Mouse (Mus musculus) mouse embryonic stem cell (cell line): ENCODE measurements at regions not wholly inside any gene's neighbourhood (a gene's known extent, or its start where the extent isn't known, plus 50 kb on each side); places are given as distances from the start of the nearest gene placed in this dataset.

Experiments used
- in situ Hi-C, 2 experiments: fragments of 300-500 bp; cut with MboI; formaldehyde crosslinking; loops; 1 replicate in 1 of 2; 3 replicates in 1 of 2; pipeline ENCODE4 v1.14.3; 2019 to 2020; ENCODE audit warnings: low sequenced_read_pairs in 2 of 2, low pct_unique_long_range_greater_than_20kb in 1 of 2, mixed read lengths in 1 of 2; ENCODE audit not compliant: unreplicated experiment in 1 of 2

DNA sequence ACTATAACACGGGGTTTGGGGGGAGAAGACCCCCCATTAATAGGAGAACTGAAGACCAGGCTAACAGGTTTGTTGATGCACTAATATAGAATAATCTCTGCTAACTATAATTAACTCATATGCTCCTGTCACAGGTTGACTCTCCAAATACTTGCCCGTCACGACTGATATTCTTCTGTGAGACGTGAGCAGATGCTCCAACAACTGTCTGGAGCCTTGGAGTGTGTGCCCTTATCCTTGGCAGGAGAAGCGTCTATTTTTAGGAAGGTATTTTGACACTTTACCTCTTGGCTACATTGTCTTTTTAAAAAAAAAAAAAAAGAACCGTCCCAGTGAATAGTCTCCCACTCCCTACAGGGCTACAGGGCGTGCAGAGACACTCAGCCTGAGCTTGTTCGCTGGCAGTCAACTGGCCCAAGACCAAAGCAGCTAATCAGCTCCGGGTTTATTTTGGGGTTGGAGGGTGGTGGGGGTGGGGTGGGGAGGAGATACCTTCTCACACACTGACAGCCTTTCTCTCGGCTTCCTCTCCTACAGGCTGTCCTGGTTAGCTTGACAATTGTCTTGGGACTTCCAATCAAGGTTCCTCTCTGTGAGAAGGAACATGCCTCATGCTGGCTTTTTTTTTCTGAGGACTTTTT lies 102.6 kb upstream of the Prickle1 start:
- in situ Hi-C loops: no loop called here

DNA sequence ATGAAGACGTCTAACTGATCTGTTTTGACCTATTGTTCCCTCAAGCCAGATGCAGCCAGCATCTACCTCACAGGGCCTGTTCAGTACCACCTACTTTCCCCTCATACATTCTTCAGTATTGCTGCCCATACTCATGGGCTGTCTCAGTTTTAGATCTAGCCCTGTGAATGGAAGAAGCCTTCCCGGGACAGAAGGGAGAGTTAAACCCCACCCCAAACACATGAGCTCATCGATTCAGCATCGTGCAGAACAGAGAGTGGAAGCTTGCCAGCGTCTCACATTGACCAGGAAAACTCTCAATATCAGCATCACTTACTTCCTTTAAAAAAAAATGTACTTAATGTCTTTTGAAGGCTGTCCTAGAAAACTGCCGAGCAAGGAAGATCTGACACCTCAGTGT lies 95.0 kb upstream of the Prickle1 start:
- in situ Hi-C loops: no loop called here

DNA sequence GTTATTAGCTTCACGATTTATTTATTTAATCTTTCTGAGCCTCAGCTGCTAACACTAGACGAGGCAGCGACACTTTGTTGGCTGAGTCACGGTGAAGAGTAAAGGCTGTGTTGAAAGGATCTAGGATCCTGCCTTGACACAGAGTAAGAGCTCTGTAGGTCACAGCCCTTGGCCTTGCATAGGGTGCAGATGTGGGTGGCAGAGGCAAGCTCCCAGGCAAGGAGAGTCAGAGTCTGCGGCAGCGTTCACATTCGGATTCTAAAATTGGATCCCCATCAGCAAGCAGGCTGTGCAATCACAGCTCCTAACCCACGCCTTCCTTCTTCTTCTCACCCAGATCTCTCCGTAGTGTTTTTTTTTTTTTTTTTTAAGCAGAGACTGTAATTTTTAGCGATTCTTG lies 94.3 kb upstream of the Prickle1 start:
- in situ Hi-C loops: no loop called here

DNA sequence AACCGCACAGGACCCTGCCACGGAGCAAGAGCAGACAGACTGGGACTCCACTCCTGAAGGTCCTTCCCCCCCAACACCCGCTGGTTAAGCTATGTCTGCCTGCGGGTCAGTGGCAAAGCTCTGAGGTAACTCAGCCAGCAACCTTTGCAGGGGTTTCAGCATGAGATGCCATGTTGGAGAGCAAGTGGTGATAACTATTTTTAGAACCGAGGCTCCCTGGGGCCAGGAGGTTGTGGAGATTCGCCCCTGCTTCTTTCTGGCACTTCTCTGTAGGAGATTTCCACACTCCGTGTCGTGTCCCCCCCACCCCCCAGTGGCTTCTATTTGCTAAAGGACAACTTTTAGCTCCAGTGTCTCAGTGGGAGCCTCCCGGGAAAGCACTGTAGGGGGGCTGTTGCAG lies 90.7 kb upstream of the Prickle1 start:
- in situ Hi-C loops: no loop called here

GRCm38 (mm10) chr15:93681602-93682001 lies 85.9 kb upstream of the Prickle1 start:
- in situ Hi-C loops: no loop called here

GRCm38 (mm10) chr15:93675624-93676023 lies 79.9 kb upstream of the Prickle1 start:
- in situ Hi-C loops: no loop called here

- in situ Hi-C loops: no loop called here
Observed at GRCm38 (mm10) chr15:93673976-93674375, 78.3 kb upstream of the Prickle1 start.

GRCm38 (mm10) chr15:93663876-93664275 lies 68.2 kb upstream of the Prickle1 start:
- in situ Hi-C loops: no loop called here

- in situ Hi-C loops: no loop called here
Observed at GRCm38 (mm10) chr15:93662601-93663000, 66.9 kb upstream of the Prickle1 start.

- in situ Hi-C loops: no loop called here
Observed at GRCm38 (mm10) chr15:93661801-93662200, 66.1 kb upstream of the Prickle1 start.

- in situ Hi-C loops: no loop called here
Observed at GRCm38 (mm10) chr15:93660952-93661648, 65.4 kb upstream of the Prickle1 start.

DNA sequence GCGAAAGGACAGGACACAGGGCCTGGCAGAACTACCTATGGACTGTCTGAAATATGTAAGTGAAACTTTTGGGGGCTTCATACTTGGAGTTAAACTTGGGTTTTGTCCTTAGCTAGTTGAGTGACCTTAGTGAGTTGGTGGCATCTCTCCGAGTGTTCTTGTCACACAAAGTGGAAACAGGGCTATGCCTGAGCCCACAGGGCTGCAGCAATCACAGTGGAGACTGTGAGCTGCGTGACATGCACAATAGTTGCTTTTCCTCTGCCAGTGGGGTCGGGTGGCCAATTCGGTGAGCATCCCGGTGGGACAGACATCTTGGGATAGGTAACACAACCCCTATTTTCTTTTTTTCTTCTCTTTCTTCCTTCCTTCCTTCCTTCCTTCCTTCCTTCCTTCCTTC lies 61.5 kb upstream of the Prickle1 start:
- in situ Hi-C loops: no loop called here

DNA sequence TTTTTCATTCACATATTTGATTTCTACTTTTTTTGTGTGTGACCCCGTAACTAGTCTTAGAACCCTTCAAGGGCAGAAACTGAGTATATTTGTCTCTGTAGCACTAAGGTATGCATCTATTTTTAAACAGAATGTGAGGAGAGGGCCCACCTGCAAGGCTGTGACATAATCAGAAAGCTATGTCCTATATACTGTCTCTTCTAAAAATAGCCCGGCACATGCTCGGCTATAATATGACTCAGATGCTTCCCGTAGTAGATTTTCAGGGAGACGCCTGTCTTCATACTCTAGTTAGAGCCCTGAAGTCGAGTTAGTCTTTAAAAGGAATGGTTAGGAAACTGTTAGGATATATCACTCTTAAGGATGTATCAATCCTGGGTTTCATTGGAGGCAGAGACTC lies 61.0 kb upstream of the Prickle1 start:
- in situ Hi-C loops: no loop called here

GRCm38 (mm10) chr15:93655743-93656142 lies 60.1 kb upstream of the Prickle1 start:
- in situ Hi-C loops: no loop called here

DNA sequence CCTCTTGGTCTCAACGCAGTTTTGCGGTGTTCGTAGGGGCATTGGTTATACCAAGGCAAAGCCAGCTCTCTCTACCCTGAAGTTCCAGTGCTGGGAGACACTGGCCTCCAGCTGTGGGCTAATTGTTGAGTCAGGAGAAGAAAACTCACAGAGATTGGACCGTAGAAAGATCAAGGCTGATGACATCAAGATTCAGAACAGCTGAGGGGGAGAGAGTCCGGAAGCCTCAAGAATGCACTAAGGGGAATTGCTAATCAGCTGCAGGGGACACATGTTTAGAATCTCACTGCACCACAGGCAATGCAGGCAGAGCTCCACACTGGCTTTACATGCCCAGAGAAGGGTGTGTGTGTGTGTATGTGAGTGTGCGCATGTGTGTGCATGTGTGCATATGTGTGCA lies 59.6 kb upstream of the Prickle1 start:
- in situ Hi-C loops: no loop called here

DNA sequence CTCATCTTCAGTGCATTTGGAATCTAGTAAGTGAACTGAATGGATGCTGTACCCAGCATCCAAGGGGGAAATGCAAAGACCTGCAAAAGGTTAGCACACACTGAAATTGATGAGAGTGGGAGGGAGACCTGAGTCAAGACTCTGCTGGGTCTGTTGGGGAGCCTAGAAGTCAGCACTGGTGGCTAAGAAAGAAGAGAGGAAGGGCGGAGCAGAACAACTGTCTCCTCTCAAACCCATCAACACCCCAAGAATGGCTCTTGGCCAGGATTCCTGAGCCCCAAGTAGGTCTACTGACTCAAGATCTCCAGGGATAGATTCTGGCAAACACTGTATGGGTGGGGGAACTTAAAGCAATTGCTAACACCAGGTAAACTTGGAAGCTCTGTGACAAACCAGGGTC lies 57.7 kb upstream of the Prickle1 start:
- in situ Hi-C loops: no loop called here

- in situ Hi-C loops: no loop called here
Observed at GRCm38 (mm10) chr15:93650981-93651757, 55.5 kb upstream of the Prickle1 start.

- in situ Hi-C loops: no loop called here
Observed at GRCm38 (mm10) chr15:93650009-93650522, 54.4 kb upstream of the Prickle1 start.

GRCm38 (mm10) chr15:93648646-93649045 lies 53.0 kb upstream of the Prickle1 start:
- in situ Hi-C loops: no loop called here
